Mouse (Mus musculus) embryonic facial prominence, embryonic 11.5 days (tissue): Measurements from ENCODE around the gene Sat2. TPM values are rescaled to one million over a fixed set of nuclear protein-coding genes. Genes with fewer than 3 reads are reported as not detected.
A peak's percentile ranks its signal among the peaks of the same experiment; 100 is the strongest.

Source experiments
- ATAC-seq: fragments of 200-750 bp; cut with Nextera tagmentation; replicated peaks from 2 replicates; pipeline ENCODE4 v1.8.0; 2017; ENCODE audit warnings: low read depth; ENCODE audit not compliant: insufficient number of reproducible peaks, low FRiP score, low TSS enrichment
- DNase-seq: peaks from one replicate; pipeline ENCODE4 v3.0.0-alpha.2; 2015; ENCODE audit warnings: low spot score
- H3K27ac ChIP-seq: fragments of 300-500 bp; sonication (generic); replicated peaks from 2 replicates; pipeline ENCODE4 v1.5.1; 2014; ENCODE audit warnings: mild to moderate bottlenecking, low read depth, low read length, control low read depth
- H3K27me3 ChIP-seq: fragments of 300-500 bp; sonication (generic); 2 replicates; pipeline ENCODE4 v1.6.1; 2014; ENCODE audit warnings: mild to moderate bottlenecking, low read length, moderate library complexity, mixed read lengths; ENCODE audit not compliant: control insufficient read depth, insufficient read depth
- H3K36me3 ChIP-seq: fragments of 300-500 bp; sonication (generic); replicated peaks from 2 replicates; pipeline ENCODE4 v1.6.1; 2014; ENCODE audit warnings: low read depth, mild to moderate bottlenecking, low read length, moderate library complexity, mixed read lengths; ENCODE audit not compliant: control insufficient read depth, insufficient read depth
- H3K4me1 ChIP-seq: fragments of 300-500 bp; sonication (generic); 2 replicates; pipeline ENCODE4 v1.6.1; 2014; ENCODE audit warnings: low read length, mixed read lengths; ENCODE audit not compliant: control insufficient read depth, insufficient read depth
- H3K4me2 ChIP-seq: fragments of 300-500 bp; sonication (generic); 2 replicates; pipeline ENCODE4 v1.6.1; 2014; ENCODE audit warnings: low read depth, mild to moderate bottlenecking, control low read depth, low read length, moderate library complexity
- H3K4me3 ChIP-seq: fragments of 300-500 bp; sonication (generic); 2 replicates; pipeline ENCODE4 v1.5.1; 2014; ENCODE audit warnings: low read depth, low read length, control low read depth
- H3K9ac ChIP-seq: fragments of 300-500 bp; sonication (generic); replicated peaks from 2 replicates; pipeline ENCODE4 v1.6.1; 2014; ENCODE audit warnings: mild to moderate bottlenecking, control low read depth, low read length
- H3K9me3 ChIP-seq: fragments of 300-500 bp; sonication (generic); replicated peaks from 2 replicates; pipeline ENCODE4 v1.6.1; 2016; ENCODE audit warnings: mild to moderate bottlenecking, low read length, inconsistent platforms, mixed read lengths; ENCODE audit not compliant: control insufficient read depth
- WGBS: fragments of 180-500 bp; shearing (Covaris S2); extraction: QIAGEN DNeasy Blood & Tissue Kit; methylation state at CpG from one replicate; pipeline ENCODE4 v1.1.7; 2014; 5-methylcytosine and 5-hydroxymethylcytosine counted together
- polyA plus RNA-seq: library from polyadenylated mRNA; unstranded; fragments of >200 nt; fragmentation: Nextera tagmentation; extraction: Ambion mirVana; gene quantifications from 2 replicates; pipeline ENCODE4 v1.2.1, GENCODE M21; 2014

Sat2 gene
- polyA plus RNA-seq, 1 experiment from 2014 or later = 15.0 TPM

DNA sequence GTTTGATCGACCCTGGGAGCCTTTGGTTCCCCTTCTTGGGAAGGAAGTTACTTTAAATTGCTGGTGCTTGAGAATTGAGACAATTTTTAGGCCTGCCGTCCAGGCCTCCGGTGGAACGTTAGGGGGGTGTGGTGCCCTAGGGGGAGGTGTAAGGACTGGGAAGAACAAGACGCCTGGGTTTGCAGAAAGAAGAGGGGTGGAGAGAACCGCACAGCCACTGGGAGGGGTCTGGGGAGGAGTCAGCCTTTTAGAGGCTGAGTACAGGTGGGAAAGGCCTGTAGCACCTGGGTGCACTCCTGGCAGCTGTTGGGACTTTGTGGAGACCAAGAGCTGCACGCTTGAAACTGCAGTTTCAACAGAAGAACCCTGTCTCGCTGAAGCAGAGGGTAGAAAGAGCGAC, 32.9 kb downstream of the Sat2 start:
- H3K4me3 ChIP-seq = no peak overlapping the region
- WGBS = 31% methylated on average over 9 of the region's 9 CpGs
- H3K4me2 ChIP-seq = no peak overlapping the region
- no peaks in the 10 kb centered on the region for H3K27me3 ChIP-seq
- no peak overlapping the region for H3K9ac ChIP-seq
- H3K36me3 ChIP-seq = peaks cover 28% of the 10 kb centered on the region
- H3K4me1 ChIP-seq = no peaks in the 10 kb centered on the region; the same call in 1 of the 2 replicates
- no peaks in the 10 kb centered on the region for H3K9me3 ChIP-seq
- no peak overlapping the region for H3K27ac ChIP-seq
- no peak for ATAC-seq
- no peak for DNase-seq

DNA sequence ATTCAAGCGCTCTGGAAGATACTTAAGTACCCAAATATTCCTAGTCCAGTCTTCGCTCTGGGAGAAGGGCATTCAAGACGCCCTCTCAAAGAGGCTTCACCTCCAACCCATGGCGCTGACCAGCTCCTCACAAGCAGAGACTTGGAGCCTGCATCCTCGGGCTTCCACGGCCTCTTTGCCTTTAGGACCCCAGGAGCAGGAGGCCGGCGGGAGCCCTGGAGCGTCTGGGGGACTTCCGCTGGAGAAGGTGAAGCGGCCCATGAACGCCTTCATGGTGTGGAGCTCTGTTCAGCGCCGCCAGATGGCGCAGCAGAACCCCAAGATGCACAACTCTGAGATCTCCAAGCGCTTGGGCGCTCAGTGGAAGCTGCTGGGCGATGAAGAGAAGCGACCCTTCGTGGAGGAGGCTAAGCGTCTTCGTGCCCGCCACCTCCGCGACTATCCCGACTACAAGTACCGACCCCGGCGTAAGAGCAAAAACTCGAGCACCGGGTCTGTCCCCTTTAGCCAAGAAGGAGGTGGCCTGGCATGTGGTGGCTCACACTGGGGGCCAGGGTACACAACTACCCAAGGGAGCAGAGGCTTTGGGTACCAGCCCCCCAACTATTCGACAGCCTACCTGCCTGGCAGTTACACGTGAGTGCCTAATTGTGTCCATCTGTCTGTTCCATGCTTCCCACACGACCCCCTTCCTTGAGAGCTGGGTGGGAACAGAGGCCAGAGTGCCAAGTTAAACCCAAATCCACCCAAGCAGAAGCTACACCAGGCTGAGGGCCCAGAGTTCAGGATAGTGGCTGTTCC, 33.6 kb downstream of the Sat2 start, which contains the start of gene Sox15:
Sox15 (plus strand) TSS at position 51 of the 801 bp plus-strand sequence.
- no peak within 1 kb of the TSS for H3K9ac ChIP-seq
- no peaks in the 10 kb centered on the region; the same call in 1 of the 2 replicates for H3K4me1 ChIP-seq
- no peak within 1 kb of the TSS for H3K4me2 ChIP-seq
- DNase-seq (peak; percentile 87), ATAC-seq (peak; percentile 31; the same call in 1 of the 2 replicates)
- H3K9me3 ChIP-seq = no peaks in the 10 kb centered on the region
- H3K4me3 ChIP-seq = no peak within 1 kb of the TSS
- no peaks in the 10 kb centered on the region for H3K27me3 ChIP-seq
- WGBS = 19% methylated on average over 34 of the region's 34 CpGs
- H3K27ac ChIP-seq = no peak within 1 kb of the TSS
- H3K36me3 ChIP-seq = peaks cover 25% of the 10 kb centered on the region

DNA sequence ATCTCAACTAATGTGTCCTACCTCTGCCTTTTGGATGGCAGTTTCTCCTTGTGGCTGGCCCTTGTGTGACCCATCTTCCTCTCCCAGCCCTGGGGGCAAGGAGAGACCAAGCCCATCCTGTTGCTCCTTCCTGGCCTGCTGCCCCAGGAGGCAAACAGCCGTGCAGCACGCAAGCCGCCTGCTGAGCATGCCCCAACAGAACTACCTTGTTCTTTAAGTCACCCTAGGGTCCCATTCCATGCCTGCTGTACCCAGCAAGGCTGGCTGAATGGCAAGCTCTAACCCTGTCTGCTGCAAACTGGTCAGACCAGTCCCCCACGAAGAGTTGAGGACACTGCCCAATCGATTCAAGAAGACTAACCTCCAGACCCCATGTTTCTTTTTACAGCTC, 34.2 kb downstream of the Sat2 start:
- Histone ChIP-seq H3K9ac (no peak overlapping the region), H3K4me1 (no peaks in the 10 kb centered on the region; the same call in 1 of the 2 replicates), H3K27me3 (no peaks in the 10 kb centered on the region), H3K4me3 (no peak overlapping the region), H3K27ac (no peak overlapping the region), H3K4me2 (no peak overlapping the region), H3K9me3 (no peaks in the 10 kb centered on the region), H3K36me3 (peaks cover 19% of the 10 kb centered on the region)
- no peak for DNase-seq
- no peak for ATAC-seq
- WGBS = 71% methylated on average over 5 of the region's 5 CpGs

DNA sequence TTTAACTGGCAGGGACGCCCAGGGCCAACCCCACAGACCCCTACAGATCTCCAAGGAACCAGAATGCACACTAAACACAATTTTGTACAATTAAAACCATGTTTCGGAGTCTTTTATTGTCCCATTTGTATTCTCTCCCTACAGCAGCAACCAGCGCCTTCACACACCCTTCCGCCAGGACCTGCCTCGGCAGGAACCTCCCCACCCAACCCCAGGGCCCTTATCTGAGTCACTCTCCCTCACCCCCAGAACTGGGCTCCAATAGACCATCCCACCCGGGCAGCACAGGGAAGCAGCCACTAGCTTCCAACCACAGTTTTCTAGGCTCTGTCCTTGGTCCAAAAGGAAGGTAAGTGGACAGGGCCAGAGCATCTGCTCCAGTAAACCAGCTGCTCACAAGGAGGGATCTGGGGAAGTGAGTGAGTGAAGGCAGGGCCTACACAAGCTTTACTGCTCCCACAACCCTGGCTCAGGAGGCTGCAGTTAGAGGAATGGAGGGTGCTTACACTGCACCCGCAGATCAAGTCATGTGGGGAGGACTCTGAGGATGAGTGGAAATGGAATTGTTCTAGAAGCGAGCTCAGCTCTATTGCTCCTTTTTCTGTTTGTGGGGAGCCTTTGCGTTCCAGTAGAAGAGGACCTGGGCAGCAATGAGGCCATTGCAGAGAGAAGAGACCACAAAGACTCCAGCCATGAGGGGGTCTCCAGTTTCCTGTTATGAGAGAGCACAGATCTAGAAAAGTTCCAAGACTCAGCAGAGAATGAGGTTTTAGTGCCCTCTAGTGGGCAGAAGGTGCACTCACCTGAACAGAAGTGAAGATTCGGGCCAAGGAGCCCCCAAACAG, 35.0 kb downstream of the Sat2 start:
- Histone ChIP-seq H3K4me3 (no peak overlapping the region), H3K9ac (no peak overlapping the region; the same call in 1 of the 2 replicates), H3K9me3 (no peaks in the 10 kb centered on the region), H3K4me1 (no peaks in the 10 kb centered on the region; the same call in 1 of the 2 replicates), H3K4me2 (no peak overlapping the region), H3K36me3 (peaks cover 15% of the 10 kb centered on the region), H3K27me3 (no peaks in the 10 kb centered on the region), H3K27ac (peak overlapping the region; percentile 8)
- peak; percentile 86 for DNase-seq
- no peak for ATAC-seq
- 81% methylated on average over 10 of the region's 10 CpGs for WGBS

DNA sequence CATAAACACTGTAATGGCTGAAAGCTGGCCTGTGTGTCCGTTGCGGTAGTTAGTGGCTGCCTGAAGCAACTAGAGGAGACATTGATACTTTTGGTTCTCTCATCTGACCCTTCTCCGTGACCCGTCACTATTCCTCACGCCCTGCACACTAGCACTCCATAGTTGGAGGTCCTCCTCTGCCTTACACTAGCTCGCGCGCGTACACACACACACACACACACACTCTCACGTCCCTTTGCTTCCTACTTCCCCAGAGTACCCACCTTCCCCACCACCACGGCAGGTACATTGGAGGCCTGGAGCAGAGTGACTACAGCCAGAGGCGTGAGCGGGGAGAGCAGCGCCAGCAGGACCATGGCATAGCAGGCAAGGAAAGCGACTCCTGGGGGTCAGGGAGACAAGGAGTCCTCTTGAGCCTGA, 35.6 kb downstream of the Sat2 start:
- DNase-seq = no peak
- H3K4me3 ChIP-seq = no peak overlapping the region
- no peak overlapping the region for H3K27ac ChIP-seq
- H3K4me2 ChIP-seq = no peak overlapping the region
- 83% methylated on average over 15 of the region's 15 CpGs for WGBS
- no peaks in the 10 kb centered on the region for H3K27me3 ChIP-seq
- H3K4me1 ChIP-seq = no peaks in the 10 kb centered on the region; the same call in 1 of the 2 replicates
- H3K9ac ChIP-seq = no peak overlapping the region
- ATAC-seq = no peak
- H3K36me3 ChIP-seq = peaks cover 12% of the 10 kb centered on the region
- H3K9me3 ChIP-seq = no peaks in the 10 kb centered on the region

DNA sequence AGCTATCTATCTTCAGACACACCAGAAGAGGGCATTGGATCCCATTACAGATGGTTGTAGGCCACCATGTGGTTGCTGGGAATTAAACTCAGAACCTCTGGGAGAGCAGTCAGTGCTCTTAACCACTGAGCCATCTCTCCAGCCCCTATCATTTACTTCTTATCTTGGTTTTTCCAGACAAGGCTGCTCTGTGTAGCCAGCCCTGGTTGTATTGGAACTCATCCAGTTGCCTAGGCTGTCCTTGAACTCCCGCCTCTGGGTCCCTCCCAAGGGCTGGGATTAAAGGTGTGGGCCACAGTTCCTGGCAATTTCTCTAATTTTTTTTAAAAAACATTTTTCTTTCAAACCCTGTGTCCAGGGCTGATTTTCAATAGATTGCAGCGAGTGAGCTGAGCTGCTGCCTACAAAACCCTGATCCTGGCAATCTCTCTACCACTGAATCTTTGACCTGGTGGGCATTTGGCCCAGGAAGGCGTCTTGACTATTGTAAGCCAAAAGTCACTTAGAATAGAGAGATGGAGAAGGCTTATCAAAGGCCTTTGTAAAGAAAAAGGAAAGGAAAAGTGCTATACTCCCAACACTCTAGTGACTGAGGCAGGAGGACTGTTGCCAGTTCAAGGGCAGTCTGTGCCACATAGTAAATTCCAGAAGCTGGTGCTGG, 39.5 kb downstream of the Sat2 start:
- DNase-seq (no peak), ATAC-seq (no peak)
- WGBS = 86% methylated on average over 3 of the region's 3 CpGs
- Histone ChIP-seq H3K9ac (peak overlapping the region; percentile 41), H3K4me3 (peak overlapping the region; percentile 48), H3K4me1 (no peaks in the 10 kb centered on the region), H3K27me3 (no peaks in the 10 kb centered on the region), H3K4me2 (peak overlapping the region; percentile 53), H3K27ac (no peak overlapping the region; the same call in 1 of the 2 replicates), H3K36me3 (peaks cover 12% of the 10 kb centered on the region), H3K9me3 (no peaks in the 10 kb centered on the region)

DNA sequence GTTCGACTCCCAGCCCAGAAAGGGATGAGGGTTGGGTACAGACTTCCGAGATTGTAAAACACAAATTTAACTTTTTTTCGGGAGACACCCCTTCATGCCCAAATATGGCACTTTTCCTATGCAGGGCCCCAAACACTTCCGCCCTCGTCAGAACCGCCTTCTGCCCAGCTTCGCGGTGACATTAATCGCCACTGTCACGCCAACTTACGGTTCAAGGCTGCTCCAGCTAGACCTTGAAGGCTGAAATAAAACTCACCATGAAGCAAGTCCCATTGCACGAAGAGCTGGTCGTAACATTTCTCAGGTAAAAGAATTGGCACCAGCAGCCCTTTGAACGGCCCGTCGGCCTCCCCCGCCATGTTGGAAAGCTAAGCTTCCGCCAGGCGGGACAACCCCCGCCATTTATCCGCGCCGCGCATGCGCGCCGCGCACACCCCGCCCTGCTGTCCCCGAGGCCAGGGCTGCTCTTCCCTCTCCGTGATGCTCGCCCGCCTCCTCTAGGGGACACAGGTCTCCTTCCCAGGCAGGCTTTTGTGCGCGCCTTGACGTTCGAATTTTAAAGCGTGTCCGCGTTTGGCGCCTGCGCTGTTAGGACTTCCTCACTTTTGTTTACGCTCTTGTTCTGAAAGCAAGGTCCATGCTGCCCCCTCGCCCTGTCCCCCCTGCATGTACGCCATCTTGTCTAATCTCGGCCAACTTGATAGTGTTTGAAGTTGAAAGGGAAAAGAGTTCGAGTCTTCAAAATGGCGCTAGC, 40.6 kb downstream of the Sat2 start, which contains the start of gene Mpdu1:
Mpdu1 (minus strand) TSS at position 430 of the 754 bp plus-strand sequence.
- H3K4me3 ChIP-seq = peak within 1 kb of the TSS; percentile 48
- WGBS = under 1% methylated on average over 48 of the region's 48 CpGs
- DNase-seq (peak; percentile 97), ATAC-seq (peak; percentile 88)
- H3K9me3 ChIP-seq = no peaks in the 10 kb centered on the region
- H3K36me3 ChIP-seq = peaks cover 13% of the 10 kb centered on the region
- H3K27me3 ChIP-seq = no peaks in the 10 kb centered on the region
- H3K4me2 ChIP-seq = peak within 1 kb of the TSS; percentile 53
- peak within 1 kb of the TSS; percentile 70 for H3K9ac ChIP-seq
- H3K4me1 ChIP-seq = no peaks in the 10 kb centered on the region
- H3K27ac ChIP-seq = peak within 1 kb of the TSS; percentile 95
